Mouse (Mus musculus) spleen, postnatal 36 days (tissue): ENCODE results near the gene Nop10.
"Not testable (repeated sequence)": the region's sequence is repeated elsewhere in the genome, so short reads cannot be mapped to it uniquely, and the experiment has no call there.

Experiments used
- DNase-seq, 2 experiments: peaks; one replicate each; pipeline ENCODE4 v3.0.0; 2022; ENCODE audit warnings: low spot score in 2 of 2, mixed read lengths in 1 of 2

The Nop10 gene

GRCm38 (mm10) chr2:112264364-112264763 lies 2.6 kb downstream of the Nop10 start:
- no peak for DNase-seq

GRCm38 (mm10) chr2:112265448-112266241 lies 3.9 kb downstream of the Nop10 start, which contains the start of gene Slc12a6:
Gene Slc12a6, plus strand, starts transcription at chr2:112265825.
- peak; percentile 95 to 96 for DNase-seq

- peak; percentile 74 to 80 for DNase-seq
Observed at GRCm38 (mm10) chr2:112266242-112266592, 4.5 kb downstream of the Nop10 start, which contains the start of gene Gm21985. Gene Gm21985, plus strand, starts transcription at chr2:112266314.

GRCm38 (mm10) chr2:112266780-112267179 lies 5.1 kb downstream of the Nop10 start:
- peak; percentile 8 to 19 for DNase-seq

GRCm38 (mm10) chr2:112267547-112268269 lies 6.0 kb downstream of the Nop10 start:
- peak; percentile 60 to 77 for DNase-seq

- DNase-seq: no peak
Observed at GRCm38 (mm10) chr2:112270011-112270410, 8.3 kb downstream of the Nop10 start.

- no peak for DNase-seq
Observed at GRCm38 (mm10) chr2:112272909-112273308, 11.2 kb downstream of the Nop10 start.

- DNase-seq: no peak
Observed at GRCm38 (mm10) chr2:112273474-112273873, 11.7 kb downstream of the Nop10 start.

GRCm38 (mm10) chr2:112276870-112277269 lies 15.1 kb downstream of the Nop10 start:
- no peak for DNase-seq

- DNase-seq: no peak
Observed at GRCm38 (mm10) chr2:112282846-112283245, 21.1 kb downstream of the Nop10 start.

- DNase-seq: no peak
Observed at GRCm38 (mm10) chr2:112284363-112285030, 22.8 kb downstream of the Nop10 start.

GRCm38 (mm10) chr2:112285031-112285390 lies 23.3 kb downstream of the Nop10 start:
- DNase-seq: no peak

GRCm38 (mm10) chr2:112286062-112286461 lies 24.3 kb downstream of the Nop10 start:
- DNase-seq: not testable (repeated sequence)

- DNase-seq: no peak
Observed at GRCm38 (mm10) chr2:112287059-112287458, 25.3 kb downstream of the Nop10 start.

GRCm38 (mm10) chr2:112289507-112289906 lies 27.8 kb downstream of the Nop10 start:
- no peak for DNase-seq

GRCm38 (mm10) chr2:112292823-112293222 lies 31.1 kb downstream of the Nop10 start:
- DNase-seq: no peak

GRCm38 (mm10) chr2:112296211-112296610 lies 34.5 kb downstream of the Nop10 start:
- DNase-seq: no peak

- DNase-seq: no peak
Observed at GRCm38 (mm10) chr2:112298221-112298620, 36.5 kb downstream of the Nop10 start.

GRCm38 (mm10) chr2:112308671-112309070 lies 46.9 kb downstream of the Nop10 start:
- no peak for DNase-seq

GRCm38 (mm10) chr2:112309161-112309600 lies 47.5 kb downstream of the Nop10 start:
- DNase-seq: peak in 1 of 2 experiments; percentile 5
